Mouse (Mus musculus): ENCODE data around the gene Nrip1. TPM values are rescaled to one million over a fixed set of nuclear protein-coding genes. Genes with fewer than 3 reads are reported as not detected.

Gene Nrip1
- polyA plus RNA-seq, 1 experiment = 2.4 TPM

DNA sequence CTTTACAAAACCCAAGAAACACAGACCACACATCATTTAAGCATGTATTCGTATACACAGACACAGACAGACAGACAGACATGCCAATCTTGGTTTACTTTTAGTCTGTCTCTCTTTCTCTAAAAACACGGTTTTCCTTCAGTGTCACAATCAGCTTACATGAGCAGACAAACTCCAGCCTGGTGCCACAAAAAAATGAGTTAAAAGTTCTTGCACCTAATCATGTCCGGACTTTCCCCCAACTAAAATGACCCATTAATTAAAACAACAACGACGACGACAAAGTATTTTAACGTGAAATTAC, 2.1 kb downstream of the Nrip1 start:
- H3K79me3 ChIP-seq (ENCODE audit: low read depth) = peaks cover 53% of the 10 kb centered on the region
- H3K27me3 ChIP-seq (ENCODE audit: control insufficient read depth, insufficient read depth, insufficient read length) = no peaks in the 10 kb centered on the region
- no peak for TF ChIP-seq MAX (IDR thresholded peaks at IDR 0.05)
- no peak for TF ChIP-seq FOSL1 (IDR thresholded peaks at IDR 0.05; ENCODE audit: insufficient read depth, low read length, poor library complexity, severe bottlenecking)
- no peak for TF ChIP-seq CEBPB (IDR thresholded peaks at IDR 0.05; ENCODE audit: low read depth)
- TF ChIP-seq MYOG (IDR thresholded peaks at IDR 0.05; ENCODE audit: control insufficient read depth, extremely low read depth, insufficient read length) = no peak
- TF ChIP-seq USF1 (IDR thresholded peaks at IDR 0.05; ENCODE audit: low read depth) = no peak
- no peak for TF ChIP-seq CTCF (IDR thresholded peaks at IDR 0.05; ENCODE audit: control insufficient read depth, insufficient read depth, insufficient read length)
- TF ChIP-seq MYOD1 (IDR thresholded peaks at IDR 0.05; ENCODE audit: control insufficient read depth, insufficient read length, low read depth) = no peak
- H3K36me3 ChIP-seq (ENCODE audit: control insufficient read depth, insufficient read depth) = peaks cover 14% of the 10 kb centered on the region
- H3K4me3 ChIP-seq (ENCODE audit: insufficient read depth, poor library complexity, severe bottlenecking) = peak overlapping the region; percentile 59
- H3K79me2 ChIP-seq (ENCODE audit: control insufficient read depth, insufficient read depth) = peaks cover 61% of the 10 kb centered on the region
- H3ac ChIP-seq (ENCODE audit: control insufficient read depth, insufficient read length, low read depth) = peak overlapping the region; percentile 31

DNA sequence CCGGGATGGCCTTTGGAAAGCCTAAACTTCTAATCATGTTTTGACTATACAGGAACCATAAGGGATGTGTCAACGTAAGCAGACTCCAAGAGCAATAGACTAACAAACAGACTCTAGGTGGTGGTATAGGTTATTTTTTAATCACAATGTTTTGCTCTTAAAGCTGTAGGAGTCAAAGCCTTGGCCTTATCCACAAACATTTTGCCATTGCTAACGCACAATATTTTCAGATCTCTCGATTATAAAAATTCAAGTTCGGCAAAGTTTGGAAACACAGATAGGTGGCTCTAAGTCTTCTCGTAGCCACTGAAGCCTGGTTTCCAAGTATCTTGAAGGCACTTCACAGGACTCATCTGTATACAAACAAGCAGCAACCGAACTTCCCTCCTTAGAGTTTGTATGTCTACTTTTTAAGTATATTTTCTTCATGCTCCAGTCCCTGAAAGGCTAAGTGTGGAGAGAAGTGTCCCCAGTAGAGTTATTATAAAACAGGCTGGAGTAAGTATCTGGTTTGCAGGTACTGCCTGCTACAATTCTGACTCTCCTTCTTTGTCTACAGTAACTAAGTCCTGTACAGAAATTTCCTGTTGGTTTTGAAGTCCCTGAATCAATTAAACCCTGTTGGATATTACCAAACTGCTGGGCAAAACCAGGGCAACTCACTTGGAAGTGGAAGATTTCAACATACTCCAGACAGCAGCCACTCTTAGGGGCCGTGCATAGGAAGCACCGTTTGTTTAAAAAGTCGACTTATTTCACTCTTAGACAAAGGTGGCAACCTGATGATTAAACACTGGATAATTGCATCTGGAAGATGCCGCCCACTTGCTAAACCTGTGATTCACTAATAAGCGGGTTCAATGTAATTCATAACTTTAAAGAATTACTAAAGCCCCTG, 2.7 kb downstream of the Nrip1 start:
- Histone ChIP-seq H3K79me2 (ENCODE audit: control insufficient read depth, insufficient read depth) (peaks cover 67% of the 10 kb centered on the region), H3K79me3 (ENCODE audit: low read depth) (peaks cover 59% of the 10 kb centered on the region), H3K36me3 (ENCODE audit: control insufficient read depth, insufficient read depth) (peaks cover 14% of the 10 kb centered on the region), H3K27me3 (ENCODE audit: control insufficient read depth, insufficient read depth, insufficient read length) (no peaks in the 10 kb centered on the region), H3ac (ENCODE audit: control insufficient read depth, insufficient read length, low read depth) (no peak overlapping the region), H3K4me3 (ENCODE audit: insufficient read depth, poor library complexity, severe bottlenecking) (peak overlapping the region; percentile 59)
- TF ChIP-seq MAX (IDR thresholded peaks at IDR 0.05) = no peak
- no peak for TF ChIP-seq MYOG (IDR thresholded peaks at IDR 0.05; ENCODE audit: control insufficient read depth, extremely low read depth, insufficient read length)
- TF ChIP-seq MYOD1 (IDR thresholded peaks at IDR 0.05; ENCODE audit: control insufficient read depth, insufficient read length, low read depth) = no peak
- TF ChIP-seq FOSL1 (IDR thresholded peaks at IDR 0.05; ENCODE audit: insufficient read depth, low read length, poor library complexity, severe bottlenecking) = no peak
- no peak for TF ChIP-seq CTCF (IDR thresholded peaks at IDR 0.05; ENCODE audit: control insufficient read depth, insufficient read depth, insufficient read length)
- TF ChIP-seq USF1 (IDR thresholded peaks at IDR 0.05; ENCODE audit: low read depth) = no peak
- no peak for TF ChIP-seq CEBPB (IDR thresholded peaks at IDR 0.05; ENCODE audit: low read depth)

DNA sequence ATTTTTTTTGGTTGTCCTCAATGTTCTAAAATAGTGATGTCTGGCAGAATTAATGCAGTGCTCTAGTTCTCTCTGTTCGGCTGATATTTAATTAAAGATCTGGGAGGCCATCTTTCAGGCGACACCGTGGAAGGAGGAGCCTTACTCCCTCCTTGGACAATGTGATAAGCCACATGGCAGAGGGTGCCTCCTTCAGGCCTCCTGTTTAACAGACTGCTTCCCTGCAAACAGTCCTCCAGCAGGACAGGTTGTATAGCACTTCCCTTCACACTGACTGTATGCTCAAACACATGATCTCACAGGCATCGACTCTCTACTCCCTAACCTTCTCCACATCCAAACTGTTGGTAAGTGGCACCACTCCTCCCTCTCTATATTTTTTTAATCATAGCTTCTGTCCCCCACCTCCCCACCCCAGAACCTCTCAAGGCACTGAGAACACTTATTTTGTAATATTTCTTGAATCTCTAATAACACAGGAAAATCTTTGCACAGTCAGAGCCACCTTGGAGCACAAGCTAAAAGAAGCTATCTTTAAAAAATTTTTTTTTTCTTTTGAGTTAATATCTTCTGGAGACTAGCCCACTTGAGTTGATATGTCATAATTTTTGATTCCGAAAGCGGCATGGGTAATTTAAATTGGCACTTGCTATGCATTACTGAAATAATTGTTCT, 3.4 kb downstream of the Nrip1 start:
- Histone ChIP-seq H3K27me3 (ENCODE audit: control insufficient read depth, insufficient read depth, insufficient read length) (no peaks in the 10 kb centered on the region), H3ac (ENCODE audit: control insufficient read depth, insufficient read length, low read depth) (no peak overlapping the region), H3K36me3 (ENCODE audit: control insufficient read depth, insufficient read depth) (peaks cover 14% of the 10 kb centered on the region), H3K4me3 (ENCODE audit: insufficient read depth, poor library complexity, severe bottlenecking) (no peak overlapping the region), H3K79me3 (ENCODE audit: low read depth) (peaks cover 67% of the 10 kb centered on the region), H3K79me2 (ENCODE audit: control insufficient read depth, insufficient read depth) (peaks cover 75% of the 10 kb centered on the region)
- TF ChIP-seq MYOG (IDR thresholded peaks at IDR 0.05; ENCODE audit: control insufficient read depth, extremely low read depth, insufficient read length) (no peak), CTCF (IDR thresholded peaks at IDR 0.05; ENCODE audit: control insufficient read depth, insufficient read depth, insufficient read length) (no peak), MYOD1 (IDR thresholded peaks at IDR 0.05; ENCODE audit: control insufficient read depth, insufficient read length, low read depth) (no peak), FOSL1 (IDR thresholded peaks at IDR 0.05; ENCODE audit: insufficient read depth, low read length, poor library complexity, severe bottlenecking) (no peak), MAX (IDR thresholded peaks at IDR 0.05) (no peak), CEBPB (IDR thresholded peaks at IDR 0.05; ENCODE audit: low read depth) (no peak), USF1 (IDR thresholded peaks at IDR 0.05; ENCODE audit: low read depth) (no peak)

DNA sequence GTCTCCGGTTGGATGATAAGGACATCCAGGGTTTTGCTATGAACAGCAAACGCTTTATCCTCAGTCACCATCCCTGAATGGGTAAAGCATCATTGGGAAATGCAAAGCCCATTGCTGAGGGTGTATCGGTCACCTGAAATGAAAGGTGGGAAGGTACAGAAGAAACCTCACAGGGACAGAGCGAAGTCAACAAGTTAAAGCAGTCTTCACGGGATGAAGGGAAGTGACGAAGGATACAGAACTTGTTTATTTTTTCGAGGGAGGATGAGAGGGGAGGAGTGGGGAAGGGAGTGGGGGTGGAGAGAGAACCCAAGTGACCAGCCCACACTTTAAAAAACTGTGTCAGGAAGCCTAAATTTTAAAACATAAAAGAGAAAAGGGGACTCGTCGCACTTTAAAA, 4.4 kb downstream of the Nrip1 start:
- H3K27me3 ChIP-seq (ENCODE audit: control insufficient read depth, insufficient read depth, insufficient read length) = no peaks in the 10 kb centered on the region
- H3K36me3 ChIP-seq (ENCODE audit: control insufficient read depth, insufficient read depth) = peaks cover 14% of the 10 kb centered on the region
- H3K79me2 ChIP-seq (ENCODE audit: control insufficient read depth, insufficient read depth) = peaks cover 84% of the 10 kb centered on the region
- no peak overlapping the region for H3K4me3 ChIP-seq (ENCODE audit: insufficient read depth, poor library complexity, severe bottlenecking)
- peaks cover 75% of the 10 kb centered on the region for H3K79me3 ChIP-seq (ENCODE audit: low read depth)
- no peak overlapping the region for H3ac ChIP-seq (ENCODE audit: control insufficient read depth, insufficient read length, low read depth)
- TF ChIP-seq FOSL1 (IDR thresholded peaks at IDR 0.05; ENCODE audit: insufficient read depth, low read length, poor library complexity, severe bottlenecking) = no peak
- no peak for TF ChIP-seq MYOG (IDR thresholded peaks at IDR 0.05; ENCODE audit: control insufficient read depth, extremely low read depth, insufficient read length)
- TF ChIP-seq USF1 (IDR thresholded peaks at IDR 0.05; ENCODE audit: low read depth) = no peak
- TF ChIP-seq MAX (IDR thresholded peaks at IDR 0.05) = no peak
- TF ChIP-seq CEBPB (IDR thresholded peaks at IDR 0.05; ENCODE audit: low read depth) = no peak
- no peak for TF ChIP-seq MYOD1 (IDR thresholded peaks at IDR 0.05; ENCODE audit: control insufficient read depth, insufficient read length, low read depth)
- no peak for TF ChIP-seq CTCF (IDR thresholded peaks at IDR 0.05; ENCODE audit: control insufficient read depth, insufficient read depth, insufficient read length)

DNA sequence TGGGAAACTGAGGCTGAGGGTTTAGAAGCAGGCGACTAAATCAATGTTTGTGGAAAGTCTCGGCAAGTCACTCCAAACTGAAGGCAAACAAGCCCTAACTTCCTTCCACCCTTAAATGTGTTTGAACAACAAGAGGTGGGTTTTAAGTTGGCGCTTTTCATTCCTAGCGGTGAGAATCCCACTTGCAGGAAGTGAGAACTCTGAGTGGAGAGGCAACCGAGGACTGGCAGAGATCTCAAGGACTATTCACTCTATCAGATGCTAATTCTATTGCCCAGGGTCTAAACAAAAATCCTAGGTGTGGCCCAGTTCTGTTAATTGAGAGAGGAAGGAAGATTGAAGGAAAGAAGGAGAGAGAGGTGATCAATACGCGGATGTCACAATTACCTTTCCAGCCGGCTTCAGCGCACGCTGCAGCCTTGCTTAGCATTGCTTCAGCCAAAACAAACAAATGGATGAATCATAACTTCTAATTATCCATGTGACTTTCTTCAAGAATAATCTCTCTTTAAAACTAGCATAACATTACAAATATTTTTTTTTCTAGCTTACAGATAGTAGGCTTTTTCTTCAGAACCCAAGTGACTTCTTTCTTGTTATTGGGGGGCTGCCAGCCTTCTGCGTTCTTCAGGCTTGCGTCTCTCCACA, 6.2 kb downstream of the Nrip1 start:
- Histone ChIP-seq H3K27me3 (ENCODE audit: control insufficient read depth, insufficient read depth, insufficient read length) (no peaks in the 10 kb centered on the region), H3K4me3 (ENCODE audit: insufficient read depth, poor library complexity, severe bottlenecking) (no peak overlapping the region), H3ac (ENCODE audit: control insufficient read depth, insufficient read length, low read depth) (no peak overlapping the region), H3K79me2 (ENCODE audit: control insufficient read depth, insufficient read depth) (peaks cover 100% of the 10 kb centered on the region), H3K36me3 (ENCODE audit: control insufficient read depth, insufficient read depth) (peaks cover 14% of the 10 kb centered on the region), H3K79me3 (ENCODE audit: low read depth) (peaks cover 91% of the 10 kb centered on the region)
- TF ChIP-seq USF1 (IDR thresholded peaks at IDR 0.05; ENCODE audit: low read depth) = no peak
- no peak for TF ChIP-seq CEBPB (IDR thresholded peaks at IDR 0.05; ENCODE audit: low read depth)
